Mouse (Mus musculus) heart, embryonic 11.5 days (tissue): ENCODE results near the gene Ehbp1l1. TPM values are rescaled to one million over a fixed set of nuclear protein-coding genes. Genes with fewer than 3 reads are reported as not detected.

Experiments
- ATAC-seq: fragments of 200-750 bp; cut with Nextera tagmentation; replicated peaks from 2 replicates; pipeline ENCODE4 v1.8.0; 2017; ENCODE audit warnings: moderate library complexity; ENCODE audit not compliant: insufficient number of reproducible peaks, low FRiP score, low TSS enrichment
- H3K27ac ChIP-seq: fragments of 300-500 bp; sonication (generic); 2 replicates; pipeline ENCODE4 v1.5.1; 2014; ENCODE audit warnings: mild to moderate bottlenecking, low read depth, low read length
- H3K27me3 ChIP-seq: fragments of 300-500 bp; sonication (generic); 2 replicates; pipeline ENCODE4 v1.6.1; 2014; ENCODE audit warnings: mild to moderate bottlenecking, low read length, mixed read lengths; ENCODE audit not compliant: control insufficient read depth, insufficient read depth
- H3K36me3 ChIP-seq: fragments of 300-500 bp; sonication (generic); 2 replicates; pipeline ENCODE4 v1.6.1; 2014; ENCODE audit warnings: mild to moderate bottlenecking, low read length, moderate library complexity, mixed read lengths; ENCODE audit not compliant: control insufficient read depth, insufficient read depth
- H3K4me1 ChIP-seq: fragments of 300-500 bp; sonication (generic); 2 replicates; pipeline ENCODE4 v1.6.1; 2014; ENCODE audit warnings: low read length; ENCODE audit not compliant: control insufficient read depth, insufficient read depth
- H3K4me2 ChIP-seq: fragments of 300-500 bp; sonication (generic); 2 replicates; pipeline ENCODE4 v1.6.1; 2014; ENCODE audit warnings: mild to moderate bottlenecking, moderate library complexity
- H3K4me3 ChIP-seq: fragments of 300-500 bp; sonication (generic); 2 replicates; pipeline ENCODE4 v1.5.1; 2014; ENCODE audit warnings: low read depth, low read length
- H3K9ac ChIP-seq: fragments of 300-500 bp; sonication (generic); 2 replicates; pipeline ENCODE4 v1.6.1; 2014; ENCODE audit warnings: mild to moderate bottlenecking, low read depth, low read length, moderate library complexity
- H3K9me3 ChIP-seq: fragments of 300-500 bp; sonication (generic); replicated peaks from 2 replicates; pipeline ENCODE4 v1.6.1; 2016; ENCODE audit warnings: low read length; ENCODE audit not compliant: control insufficient read depth
- WGBS: fragments of 180-500 bp; shearing (Covaris S2); extraction: QIAGEN DNeasy Blood & Tissue Kit; methylation state at CpG from one replicate; pipeline ENCODE4 v1.1.7; 2014; ENCODE audit not compliant: insufficient replicate concordance; 5-methylcytosine and 5-hydroxymethylcytosine counted together
- polyA plus RNA-seq: library from polyadenylated mRNA; unstranded; fragments of >200 nt; fragmentation: Nextera tagmentation; extraction: Ambion mirVana; gene quantifications from 2 replicates; pipeline ENCODE4 v1.2.1, GENCODE M21; 2014

Gene Ehbp1l1
- polyA plus RNA-seq, 1 experiment from 2014 or later = 54.8 TPM

- H3K9ac ChIP-seq = no peak overlapping the region
- no peak overlapping the region for H3K4me3 ChIP-seq
- H3K4me1 ChIP-seq = peaks cover 15% of the 10 kb centered on the region
- no peak for ATAC-seq
- peaks cover 39% of the 10 kb centered on the region for H3K36me3 ChIP-seq
- no peaks in the 10 kb centered on the region for H3K27me3 ChIP-seq
- H3K27ac ChIP-seq = no peak overlapping the region
- H3K4me2 ChIP-seq = no peak overlapping the region
- 56% methylated on average over 10 of the region's 10 CpGs for WGBS
- no peaks in the 10 kb centered on the region for H3K9me3 ChIP-seq
Measured at GRCm38 (mm10) chr19:5716955-5717354, 9.2 kb downstream of the Ehbp1l1 start.

GRCm38 (mm10) chr19:5715793-5716688, 10.1 kb downstream of the Ehbp1l1 start:
- no peaks in the 10 kb centered on the region for H3K9me3 ChIP-seq
- H3K36me3 ChIP-seq = peaks cover 33% of the 10 kb centered on the region
- H3K9ac ChIP-seq = no peak overlapping the region; the same call in 1 of the 2 replicates
- peak overlapping the region; percentile 22; the same call in 1 of the 2 replicates for H3K4me2 ChIP-seq
- no peak overlapping the region for H3K4me3 ChIP-seq
- no peaks in the 10 kb centered on the region for H3K27me3 ChIP-seq
- ATAC-seq = peak; percentile 33; the same call in 1 of the 2 replicates
- no peak overlapping the region for H3K27ac ChIP-seq
- WGBS = 35% methylated on average over 43 of the region's 43 CpGs
- peaks cover 15% of the 10 kb centered on the region for H3K4me1 ChIP-seq

GRCm38 (mm10) chr19:5713730-5714129, 12.4 kb downstream of the Ehbp1l1 start:
- ATAC-seq = no peak
- Histone ChIP-seq H3K4me3 (no peak overlapping the region), H3K9ac (no peak overlapping the region), H3K27ac (no peak overlapping the region), H3K36me3 (peaks cover 29% of the 10 kb centered on the region), H3K4me2 (peak overlapping the region; percentile 37; the same call in 1 of the 2 replicates), H3K4me1 (peaks cover 15% of the 10 kb centered on the region), H3K9me3 (no peaks in the 10 kb centered on the region), H3K27me3 (no peaks in the 10 kb centered on the region)
- 21% methylated on average over 2 of the region's 2 CpGs for WGBS

GRCm38 (mm10) chr19:5713255-5713654, 12.9 kb downstream of the Ehbp1l1 start:
- WGBS = 66% methylated on average over 5 of the region's 5 CpGs
- Histone ChIP-seq H3K4me2 (no peak overlapping the region; the same call in 1 of the 2 replicates), H3K9ac (no peak overlapping the region), H3K4me3 (no peak overlapping the region), H3K4me1 (peaks cover 15% of the 10 kb centered on the region), H3K27ac (no peak overlapping the region), H3K36me3 (peaks cover 29% of the 10 kb centered on the region), H3K27me3 (no peaks in the 10 kb centered on the region), H3K9me3 (no peaks in the 10 kb centered on the region)
- ATAC-seq = no peak

GRCm38 (mm10) chr19:5711907-5712460, 14.1 kb downstream of the Ehbp1l1 start:
- no peaks in the 10 kb centered on the region for H3K9me3 ChIP-seq
- WGBS = 89% methylated on average over 14 of the region's 14 CpGs
- no peak for ATAC-seq
- H3K27me3 ChIP-seq = no peaks in the 10 kb centered on the region
- H3K27ac ChIP-seq = no peak overlapping the region
- H3K4me1 ChIP-seq = peaks cover 13% of the 10 kb centered on the region
- H3K36me3 ChIP-seq = peaks cover 34% of the 10 kb centered on the region
- no peak overlapping the region for H3K4me3 ChIP-seq
- H3K4me2 ChIP-seq = no peak overlapping the region
- no peak overlapping the region for H3K9ac ChIP-seq

- ATAC-seq = no peak
- H3K4me1 ChIP-seq = peaks cover 11% of the 10 kb centered on the region
- no peak overlapping the region for H3K27ac ChIP-seq
- no peak overlapping the region for H3K4me2 ChIP-seq
- no peak overlapping the region for H3K9ac ChIP-seq
- WGBS = 27% methylated on average over 3 of the region's 3 CpGs
- peaks cover 34% of the 10 kb centered on the region for H3K36me3 ChIP-seq
- no peak overlapping the region for H3K4me3 ChIP-seq
- H3K27me3 ChIP-seq = no peaks in the 10 kb centered on the region
- H3K9me3 ChIP-seq = no peaks in the 10 kb centered on the region
Measured at GRCm38 (mm10) chr19:5711218-5711617, 14.9 kb downstream of the Ehbp1l1 start.

- no peak overlapping the region for H3K27ac ChIP-seq
- H3K4me2 ChIP-seq = no peak overlapping the region
- H3K9ac ChIP-seq = no peak overlapping the region
- 76% methylated on average over 8 of the region's 8 CpGs for whole genome bisulfite sequencing
- H3K27me3 ChIP-seq = no peaks in the 10 kb centered on the region
- H3K4me3 ChIP-seq = no peak overlapping the region
- H3K9me3 ChIP-seq = no peaks in the 10 kb centered on the region
- H3K36me3 ChIP-seq = peaks cover 34% of the 10 kb centered on the region
- no peak for ATAC-seq
- H3K4me1 ChIP-seq = peaks cover 6% of the 10 kb centered on the region
Measured at GRCm38 (mm10) chr19:5710581-5710980, 15.5 kb downstream of the Ehbp1l1 start.

- ATAC-seq = no peak
- no peaks in the 10 kb centered on the region for H3K9me3 ChIP-seq
- peaks cover 34% of the 10 kb centered on the region for H3K36me3 ChIP-seq
- H3K4me2 ChIP-seq = no peak overlapping the region
- H3K4me1 ChIP-seq = peaks cover 9% of the 10 kb centered on the region
- no peak overlapping the region for H3K9ac ChIP-seq
- 92% methylated on average over 6 of the region's 6 CpGs for WGBS
- H3K4me3 ChIP-seq = no peak overlapping the region
- H3K27me3 ChIP-seq = no peaks in the 10 kb centered on the region
- no peak overlapping the region for H3K27ac ChIP-seq
Measured at GRCm38 (mm10) chr19:5710068-5710467, 16.0 kb downstream of the Ehbp1l1 start.
